Mouse (Mus musculus) lung, adult 2 months (tissue): ENCODE results near the gene Gstt3. TPM values are rescaled to one million over a fixed set of nuclear protein-coding genes. Genes with fewer than 3 reads are reported as not detected.

Experiments used
- DNase-seq: peaks from one replicate; pipeline ENCODE4 v3.0.0; 2022
- H3K4me1 ChIP-seq: fragments of 200-500 bp; 2 replicates; pipeline ENCODE4 v1.6.1; 2011; ENCODE audit warnings: low read length; ENCODE audit not compliant: control insufficient read depth, insufficient read depth
- H3K4me3 ChIP-seq: fragments of 200-500 bp; replicated peaks from 2 replicates; pipeline ENCODE3; 2011; ENCODE audit warnings: low read depth, mild to moderate bottlenecking, control low read depth, low read length; ENCODE audit errors: extremely low read depth
- CTCF ChIP-seq: fragments of 200-500 bp; IDR thresholded peaks from 2 replicates; pipeline ENCODE4 v1.5.1; 2011; ENCODE audit warnings: mild to moderate bottlenecking, low read length, control low read depth; ENCODE audit not compliant: insufficient read depth
- POLR2A ChIP-seq: fragments of 200-500 bp; IDR thresholded peaks from 2 replicates; pipeline ENCODE4 v1.6.1; 2011; ENCODE audit warnings: low read depth, mild to moderate bottlenecking, control low read depth, low read length, borderline replicate concordance; ENCODE audit errors: extremely low read depth
- WGBS: fragments of 180-500 bp; shearing (Covaris S2); methylation state at CpG from one replicate; pipeline ENCODE4 v1.1.7; 2018; 5-methylcytosine and 5-hydroxymethylcytosine counted together
- polyA plus RNA-seq: library from polyadenylated mRNA; depleted of rRNA; stranded (reverse); fragments of >200 nt; gene quantifications from 2 replicates; pipeline ENCODE4 v1.2.3, GENCODE M21; 2012

The Gstt3 gene
- polyA plus RNA-seq, 1 experiment, result 63.7 TPM

DNA sequence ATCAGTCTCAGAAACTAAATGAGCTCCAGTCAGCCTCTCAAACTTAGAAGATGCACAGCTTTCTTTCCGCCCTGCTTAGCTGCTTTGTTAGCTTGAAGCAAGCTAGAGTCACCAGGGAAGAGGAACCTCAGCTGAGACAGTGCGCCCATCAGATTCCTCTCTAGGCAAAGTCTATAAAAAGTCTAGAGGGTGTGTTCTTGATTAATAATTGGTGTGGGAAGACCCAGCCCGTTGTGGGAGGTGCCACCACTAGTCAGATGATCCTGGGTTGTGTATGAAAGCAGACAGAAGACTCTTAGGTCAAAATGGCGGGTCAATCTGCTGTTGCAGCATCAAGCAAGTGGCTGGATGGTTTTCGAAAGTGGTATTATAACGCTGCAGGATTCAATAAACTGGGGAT lies 14.4 kb downstream of the Gstt3 start:
- TF ChIP-seq CTCF, result no peak
- TF ChIP-seq POLR2A, result no peak
- 84% methylated on average over 6 of the region's 6 CpGs for WGBS
- Histone ChIP-seq H3K4me1 (0 out of 2 replicates have a peak, but pooled peaks cover 4% of the 10 kb centered on the region), H3K4me3 (no peak overlapping the region)
- DNase-seq, result no peak

DNA sequence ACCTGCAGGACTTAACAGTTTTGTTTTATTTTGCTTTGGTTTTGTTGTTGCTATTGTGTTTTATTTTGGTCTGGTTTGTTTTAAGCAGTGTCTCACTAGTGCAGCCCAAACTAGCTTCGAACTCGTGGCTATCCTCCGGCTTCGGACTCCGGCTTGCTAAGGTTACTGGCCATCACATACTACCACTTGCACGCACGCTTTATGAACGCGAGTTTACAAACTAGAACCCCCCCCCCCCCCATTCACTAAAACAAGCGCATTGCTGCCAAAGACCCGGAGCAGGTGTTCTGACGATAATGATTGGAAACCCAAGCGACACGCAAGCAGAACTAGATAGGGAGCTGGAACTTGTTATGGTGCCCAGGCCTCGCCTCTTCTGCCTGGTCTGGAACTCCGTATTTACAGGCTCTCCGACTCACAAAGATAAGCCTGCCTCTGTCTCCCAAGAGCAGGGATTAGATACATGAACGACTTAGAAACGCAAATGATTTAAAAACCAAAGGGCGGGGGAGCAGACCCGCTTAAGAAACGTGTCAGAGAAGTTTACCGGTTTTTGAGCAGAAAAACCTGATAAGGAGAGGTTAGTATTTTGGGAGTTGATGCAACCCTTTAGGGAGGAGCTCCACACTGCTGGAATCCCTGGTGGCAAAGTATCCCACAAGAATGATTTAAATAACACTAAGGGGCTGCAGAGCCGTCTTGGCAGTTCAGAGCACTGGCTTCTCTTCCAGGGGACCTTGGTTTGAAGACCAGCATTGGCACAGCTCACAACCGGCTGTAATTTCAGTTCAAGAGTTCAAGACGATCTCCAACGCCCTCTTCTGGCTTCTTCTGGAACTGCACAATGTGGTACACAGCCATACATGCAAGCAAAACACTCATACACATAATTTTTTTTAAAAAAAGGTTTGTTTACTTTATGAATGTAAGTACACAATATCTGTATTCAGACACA lies 16.4 kb downstream of the Gstt3 start:
- Histone ChIP-seq H3K4me3 (peak overlapping the region; percentile 85), H3K4me1 (0 out of 2 replicates have a peak, but pooled peaks cover 4% of the 10 kb centered on the region)
- DNase-seq, result peak; percentile 47
- WGBS, result under 1% methylated on average over 27 of the region's 27 CpGs
- TF ChIP-seq CTCF, result peak; percentile 34; the same call in 1 of the 2 replicates
- no peak for TF ChIP-seq POLR2A

DNA sequence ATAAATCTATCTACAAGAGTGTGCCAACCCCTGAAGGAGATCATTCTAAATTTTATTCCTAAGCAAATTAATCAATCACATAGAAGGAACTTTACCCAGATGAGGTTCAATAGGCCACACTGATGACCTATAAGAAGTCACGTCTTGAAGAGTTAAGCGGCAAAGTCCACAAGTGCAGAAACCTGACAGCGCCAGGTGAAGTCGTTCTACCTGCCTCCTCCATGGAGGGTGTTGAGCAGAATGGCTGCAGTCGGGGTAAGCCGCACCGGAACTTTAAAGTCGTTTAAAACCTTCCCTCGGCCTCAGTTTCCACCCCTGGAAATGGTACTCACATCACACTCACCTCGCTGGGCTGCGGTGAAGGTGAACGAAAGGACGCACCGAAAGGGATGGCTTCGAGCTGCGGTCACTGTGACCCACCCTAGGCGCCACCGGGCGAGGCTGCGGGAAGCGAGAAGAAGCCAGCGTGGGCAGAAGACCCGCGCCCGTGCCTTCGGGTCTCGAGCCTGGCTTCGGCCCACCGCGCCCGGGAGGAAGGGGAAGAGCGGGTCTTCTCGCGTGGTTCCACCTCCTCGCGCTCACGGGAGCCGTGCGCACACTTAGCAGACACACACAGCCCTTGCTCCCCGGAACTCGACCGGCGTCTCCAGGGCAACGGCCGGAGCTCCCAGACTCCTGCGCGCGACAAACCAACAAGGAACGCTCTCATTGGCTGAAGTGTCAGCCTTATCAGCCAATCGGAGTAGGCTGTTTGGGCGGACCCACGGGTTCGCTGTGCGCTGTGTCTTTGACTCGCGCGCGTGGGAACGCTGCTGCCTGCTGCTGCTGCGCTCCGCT lies 17.3 kb downstream of the Gstt3 start, which contains the start of gene Cabin1:
Cabin1 (minus strand) TSS at position 660 of the 837 bp plus-strand sequence.
- DNase-seq, result peak; percentile 95
- no peak for TF ChIP-seq CTCF
- TF ChIP-seq POLR2A, result peak; percentile 88; the same call in 1 of the 2 replicates
- WGBS, result under 1% methylated on average over 61 of the region's 61 CpGs
- peak within 1 kb of the TSS; percentile 95 for H3K4me3 ChIP-seq
- 0 out of 2 replicates have a peak, but pooled peaks cover 4% of the 10 kb centered on the region for H3K4me1 ChIP-seq

DNA sequence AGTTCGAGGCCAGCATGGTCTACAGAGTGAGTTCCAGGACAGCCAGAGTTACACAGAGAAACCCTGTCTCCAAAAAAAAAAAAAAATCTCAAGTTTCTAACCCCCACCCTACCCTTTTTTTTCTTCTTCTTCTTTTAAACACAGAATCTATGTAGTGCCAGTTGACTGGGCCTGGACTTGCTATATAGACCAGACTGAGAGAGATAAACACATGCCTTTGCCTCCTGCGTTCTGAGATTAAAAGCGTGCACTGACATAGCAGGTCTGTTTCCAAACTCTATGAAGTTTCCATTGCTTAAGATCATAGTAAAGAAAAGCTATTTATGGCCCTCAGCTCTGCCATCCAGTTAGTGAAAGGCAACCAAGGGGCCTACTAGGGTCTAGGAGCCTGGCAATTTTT lies 18.8 kb downstream of the Gstt3 start:
- 90% methylated on average over 3 of the region's 3 CpGs for WGBS
- H3K4me3 ChIP-seq, result no peak overlapping the region
- no peak for TF ChIP-seq POLR2A
- TF ChIP-seq CTCF, result no peak

DNA sequence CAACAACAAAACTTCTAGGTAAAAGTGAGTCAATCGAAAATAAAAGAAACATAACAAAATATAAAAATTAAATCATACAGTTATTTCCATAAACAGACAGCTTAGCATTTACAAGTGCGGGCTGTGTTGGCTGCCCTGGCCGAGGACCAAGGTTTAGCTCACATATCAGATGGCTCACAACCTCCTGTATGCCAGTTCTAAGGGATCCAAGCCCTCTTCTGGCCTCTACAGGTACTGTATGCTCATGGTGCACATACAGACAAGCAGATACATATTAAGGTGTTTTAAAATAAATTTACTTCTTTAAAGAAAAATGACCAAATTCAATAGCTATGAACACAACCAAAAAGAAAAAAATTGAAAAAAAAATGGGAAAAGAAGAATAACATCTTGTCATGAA lies 20.9 kb downstream of the Gstt3 start:
- no peak for TF ChIP-seq CTCF
- no peak for TF ChIP-seq POLR2A
- WGBS, result 96% methylated on average over 3 of the region's 3 CpGs
- Histone ChIP-seq H3K4me3 (no peak overlapping the region), H3K4me1 (0 out of 2 replicates have a peak, but pooled peaks cover 4% of the 10 kb centered on the region)
- DNase-seq, result no peak

More for the DNA sequence above, 18.8 kb downstream of the Gstt3 start:
- no peak for DNase-seq
- 0 out of 2 replicates have a peak, but pooled peaks cover 4% of the 10 kb centered on the region for H3K4me1 ChIP-seq

DNA sequence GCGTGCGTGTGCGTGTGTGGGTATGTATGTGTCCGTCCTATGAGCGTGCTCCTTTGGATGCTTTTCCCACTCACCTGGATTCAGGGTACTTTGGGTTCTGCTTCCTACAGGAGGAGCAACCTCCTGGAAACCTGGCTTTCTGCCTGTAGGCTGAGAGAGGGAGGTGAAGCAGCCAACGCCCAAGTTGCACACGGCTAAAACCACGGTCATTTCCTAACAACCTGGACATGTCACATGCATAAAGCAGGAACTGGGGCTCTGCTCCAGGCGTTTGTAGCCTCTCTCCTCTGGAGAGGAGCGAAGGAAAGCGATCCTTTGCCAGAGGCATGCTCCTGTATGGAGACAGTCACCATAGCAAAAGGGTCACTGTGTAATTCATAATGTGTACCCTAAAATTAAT lies 24.5 kb downstream of the Gstt3 start:
- 82% methylated on average over 11 of the region's 11 CpGs for WGBS
- DNase-seq, result no peak
- Histone ChIP-seq H3K4me1 (no peaks in the 10 kb centered on the region), H3K4me3 (no peak overlapping the region)
- no peak for TF ChIP-seq CTCF
- TF ChIP-seq POLR2A, result no peak

DNA sequence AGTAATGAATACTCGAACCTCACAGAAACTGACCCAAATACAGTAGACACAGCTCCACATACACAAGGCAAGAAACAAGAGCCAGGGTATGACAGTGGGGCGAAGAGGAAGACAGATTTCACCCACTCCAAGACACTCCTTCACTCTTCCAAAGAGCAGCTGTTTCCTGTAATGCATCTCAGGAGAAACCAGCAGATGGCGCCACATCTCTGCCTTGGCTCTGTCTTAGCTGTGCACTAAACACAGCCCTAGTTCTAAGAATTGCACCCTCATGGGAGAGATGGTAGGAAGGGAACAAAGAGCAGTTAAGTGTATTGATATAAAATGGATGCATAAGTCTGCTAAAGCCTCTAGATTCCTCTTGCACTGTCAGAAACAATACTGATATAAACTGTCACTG lies 37.2 kb downstream of the Gstt3 start:
- TF ChIP-seq CTCF, result peak; percentile 87
- no peak for TF ChIP-seq POLR2A
- no peaks in the 10 kb centered on the region for H3K4me1 ChIP-seq
- DNase-seq, result peak; percentile 75
- WGBS, result 40% methylated on average over 3 of the region's 3 CpGs
- H3K4me3 ChIP-seq, result no peak overlapping the region

DNA sequence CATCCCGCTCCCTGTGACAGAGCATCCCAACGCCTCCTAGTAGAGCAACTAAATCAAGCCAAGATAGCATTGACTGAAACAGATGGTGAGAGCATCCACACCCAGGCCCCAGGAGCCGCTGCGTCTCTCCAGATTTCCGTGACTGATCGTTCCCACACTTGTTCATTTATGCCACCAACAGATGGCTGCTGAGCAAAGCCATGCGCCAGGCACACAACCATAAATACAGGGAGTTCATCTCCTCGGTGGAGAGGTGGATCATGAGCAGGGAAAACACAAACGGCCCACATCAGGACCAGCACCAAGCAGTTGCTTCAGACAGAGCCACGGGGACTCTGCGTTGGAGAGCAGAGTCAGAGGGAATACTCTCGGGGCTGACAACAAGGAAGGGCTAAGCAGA lies 37.8 kb downstream of the Gstt3 start:
- WGBS, result 90% methylated on average over 12 of the region's 12 CpGs
- DNase-seq, result no peak
- TF ChIP-seq POLR2A (no peak), CTCF (no peak)
- no peaks in the 10 kb centered on the region for H3K4me1 ChIP-seq
- H3K4me3 ChIP-seq, result no peak overlapping the region

DNA sequence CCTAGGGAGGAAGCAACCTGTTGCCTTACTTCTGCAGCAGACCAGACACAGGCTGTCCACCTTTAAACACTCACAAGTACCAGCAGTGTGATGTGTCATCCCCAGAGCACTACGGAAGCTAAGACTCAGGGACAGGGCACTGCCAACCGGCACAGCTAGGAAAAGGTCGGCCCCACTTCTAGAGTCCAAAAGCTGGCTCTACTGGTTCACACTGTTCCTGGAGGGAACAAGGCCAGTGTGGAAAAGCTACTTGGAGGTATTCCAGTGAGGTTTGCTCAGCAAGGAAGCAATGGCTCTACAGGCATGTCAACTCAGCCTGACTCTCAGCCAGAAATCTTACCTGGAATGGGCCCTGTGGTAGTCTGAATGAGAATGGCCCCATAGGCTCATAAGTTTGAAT lies 40.3 kb downstream of the Gstt3 start:
- no peaks in the 10 kb centered on the region for H3K4me1 ChIP-seq
- WGBS, result 89% methylated on average over 3 of the region's 3 CpGs
- TF ChIP-seq POLR2A, result no peak
- TF ChIP-seq CTCF, result no peak
- DNase-seq, result no peak
- no peak overlapping the region for H3K4me3 ChIP-seq
